Mouse (Mus musculus) stomach, postnatal 0 days (tissue): ENCODE results near the gene Sec11a. TPM values are rescaled to one million over a fixed set of nuclear protein-coding genes. Genes with fewer than 3 reads are reported as not detected.

Experiments
- ATAC-seq: fragments of 200-750 bp; cut with Nextera tagmentation; 2 replicates; pipeline ENCODE4 v1.8.0; 2017; ENCODE audit not compliant: low FRiP score, low TSS enrichment
- DNase-seq: peaks from one replicate; pipeline ENCODE4 v3.0.0-alpha.2; 2016; ENCODE audit warnings: low spot score
- H3K27ac ChIP-seq: fragments of 300-500 bp; sonication (generic); replicated peaks from 2 replicates; pipeline ENCODE4 v1.5.1; 2014; ENCODE audit warnings: mild to moderate bottlenecking, control low read depth
- H3K27me3 ChIP-seq: fragments of 300-500 bp; sonication (generic); 2 replicates; pipeline ENCODE4 v1.6.1; 2014; ENCODE audit warnings: low read length; ENCODE audit not compliant: control insufficient read depth, insufficient read depth
- H3K36me3 ChIP-seq: fragments of 300-500 bp; sonication (generic); 2 replicates; pipeline ENCODE4 v1.6.1; 2014; ENCODE audit warnings: low read length, mixed read lengths; ENCODE audit not compliant: control insufficient read depth, insufficient read depth
- H3K4me1 ChIP-seq: fragments of 300-500 bp; sonication (generic); replicated peaks from 2 replicates; pipeline ENCODE4 v1.6.1; 2014; ENCODE audit warnings: antibody characterized with exemption; ENCODE audit not compliant: control insufficient read depth, insufficient read depth
- H3K4me2 ChIP-seq: fragments of 300-500 bp; sonication (generic); replicated peaks from 2 replicates; pipeline ENCODE4 v1.6.1; 2014; ENCODE audit warnings: low read depth, mild to moderate bottlenecking, control low read depth, moderate library complexity
- H3K4me3 ChIP-seq: fragments of 300-500 bp; sonication (generic); 2 replicates; pipeline ENCODE4 v1.5.1; 2014; ENCODE audit warnings: low read depth, low read length, control low read depth
- H3K9ac ChIP-seq: fragments of 300-500 bp; sonication (generic); 2 replicates; pipeline ENCODE4 v1.6.1; 2014; ENCODE audit warnings: mild to moderate bottlenecking, low read length, control low read depth, mixed read lengths
- H3K9me3 ChIP-seq: fragments of 300-500 bp; sonication (generic); 2 replicates; pipeline ENCODE4 v1.6.1; 2016; ENCODE audit warnings: low read length; ENCODE audit not compliant: control insufficient read depth
- CTCF ChIP-seq: IDR thresholded peaks from 2 replicates; pipeline ENCODE4 v1.5.1; 2016; ENCODE audit warnings: antibody characterized with exemption, low read depth, mild to moderate bottlenecking, moderate library complexity
- EP300 ChIP-seq: optimal IDR thresholded peaks from 2 replicates; pipeline ENCODE3; 2016; ENCODE audit warnings: antibody characterized with exemption
- WGBS: fragments of 180-500 bp; shearing (Covaris S2); extraction: QIAGEN DNeasy Blood & Tissue Kit; methylation state at CpG from one replicate; pipeline ENCODE4 v1.1.7; 2014; 5-methylcytosine and 5-hydroxymethylcytosine counted together
- polyA plus RNA-seq: library from polyadenylated mRNA; unstranded; fragments of >200 nt; fragmentation: Nextera tagmentation; extraction: Ambion mirVana; gene quantifications from 2 replicates; pipeline ENCODE4 v1.2.1, GENCODE M21; 2015

The Sec11a gene
- polyA plus RNA-seq, 1 experiment from 2014 or later, result 167 TPM

DNA sequence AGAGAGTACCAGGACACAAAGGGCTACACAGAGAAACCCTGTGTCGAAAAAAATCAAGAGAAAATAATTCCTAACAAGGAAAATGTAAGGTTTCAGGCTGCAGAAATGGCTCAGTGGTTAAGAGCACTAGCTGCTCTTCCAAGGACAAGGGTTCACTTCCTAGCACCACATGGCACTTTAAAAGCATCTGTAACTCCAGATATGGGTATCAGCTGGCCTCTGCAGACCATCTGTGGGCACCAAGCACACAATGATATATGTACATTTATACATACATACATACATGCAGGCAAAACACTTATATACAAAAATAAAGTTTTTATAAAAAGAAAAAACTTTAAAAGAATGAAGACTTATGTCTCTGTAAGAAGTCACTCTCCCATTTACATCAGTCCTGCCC lies 11.7 kb downstream of the Sec11a start:
- Histone ChIP-seq H3K4me3 (no peak overlapping the region), H3K27me3 (no peaks in the 10 kb centered on the region), H3K9me3 (no peaks in the 10 kb centered on the region), H3K27ac (no peak overlapping the region), H3K36me3 (peaks cover 2% of the 10 kb centered on the region; the same call in 1 of the 2 replicates), H3K4me1 (no peaks in the 10 kb centered on the region), H3K9ac (no peak overlapping the region), H3K4me2 (no peak overlapping the region)
- no peak for TF ChIP-seq CTCF
- no peak for TF ChIP-seq EP300
- DNase-seq (no peak), ATAC-seq (no peak)
- WGBS, result 77% methylated on average over 1 of the region's 1 CpGs

- Histone ChIP-seq H3K36me3 (peaks cover 2% of the 10 kb centered on the region; the same call in 1 of the 2 replicates), H3K4me3 (no peak overlapping the region), H3K4me2 (no peak overlapping the region), H3K4me1 (no peaks in the 10 kb centered on the region), H3K27me3 (no peaks in the 10 kb centered on the region), H3K27ac (no peak overlapping the region), H3K9ac (no peak overlapping the region), H3K9me3 (no peaks in the 10 kb centered on the region)
- ATAC-seq, result no peak
- WGBS, result 89% methylated on average over 1 of the region's 1 CpGs
- no peak for DNase-seq
- TF ChIP-seq CTCF, result no peak
- TF ChIP-seq EP300, result no peak
These were observed 14.8 kb downstream of the Sec11a start for GRCm38 (mm10) chr7:80932777-80933176.

- H3K4me1 ChIP-seq, result no peaks in the 10 kb centered on the region
- peaks cover 6% of the 10 kb centered on the region for H3K36me3 ChIP-seq
- no peak overlapping the region for H3K4me3 ChIP-seq
- H3K9me3 ChIP-seq, result no peaks in the 10 kb centered on the region
- no peak overlapping the region for H3K27ac ChIP-seq
- no peaks in the 10 kb centered on the region for H3K27me3 ChIP-seq
- DNase-seq, result no peak
- 88% methylated on average over 8 of the region's 8 CpGs for WGBS
- no peak overlapping the region for H3K9ac ChIP-seq
- no peak for TF ChIP-seq EP300
- TF ChIP-seq CTCF, result no peak
- ATAC-seq, result no peak
- no peak overlapping the region for H3K4me2 ChIP-seq
These were observed 15.9 kb downstream of the Sec11a start for GRCm38 (mm10) chr7:80931618-80932207.

DNA sequence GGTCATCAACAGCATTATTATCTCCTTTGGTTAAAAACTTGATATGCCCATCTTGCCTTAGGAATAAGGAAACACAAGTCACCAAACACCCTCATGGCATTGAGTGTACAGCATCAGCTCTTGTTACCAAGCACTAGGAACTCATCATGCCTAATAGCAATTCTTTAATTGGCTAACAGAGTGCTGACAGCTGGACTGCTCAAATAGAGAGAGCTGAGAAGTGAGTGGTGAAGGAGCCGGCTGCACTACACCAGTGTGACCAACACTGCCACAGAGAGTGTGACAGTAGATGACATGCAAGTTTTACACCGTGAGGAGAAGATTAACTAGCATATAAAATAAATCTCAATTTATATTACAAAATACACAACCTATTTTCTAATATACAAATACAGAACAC lies 24.4 kb downstream of the Sec11a start:
- H3K4me3 ChIP-seq, result no peak overlapping the region
- no peak overlapping the region for H3K9ac ChIP-seq
- H3K36me3 ChIP-seq, result peaks cover 19% of the 10 kb centered on the region
- TF ChIP-seq EP300 (no peak), CTCF (no peak)
- no peak overlapping the region for H3K4me2 ChIP-seq
- WGBS, result 86% methylated on average over 2 of the region's 2 CpGs
- H3K4me1 ChIP-seq, result no peaks in the 10 kb centered on the region
- DNase-seq (no peak), ATAC-seq (no peak)
- H3K27me3 ChIP-seq, result no peaks in the 10 kb centered on the region
- no peak overlapping the region for H3K27ac ChIP-seq
- H3K9me3 ChIP-seq, result no peaks in the 10 kb centered on the region

DNA sequence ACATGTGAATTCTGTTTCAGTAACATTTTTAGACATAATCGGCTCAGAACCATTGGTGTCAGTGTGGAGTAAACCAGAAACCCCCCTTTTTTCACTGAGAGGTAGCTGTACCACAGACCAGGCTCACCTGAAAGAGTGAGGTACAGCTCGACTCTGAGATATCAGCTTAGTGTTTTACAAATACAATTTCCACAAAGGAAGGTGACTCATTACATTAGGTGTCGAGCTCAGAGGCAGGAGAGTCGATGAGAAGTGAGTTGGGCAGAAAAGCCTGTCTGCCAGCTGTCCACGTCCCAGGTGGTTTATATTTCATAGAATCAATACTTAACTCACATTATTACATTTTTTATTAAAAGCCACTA lies 28.0 kb downstream of the Sec11a start:
- H3K4me1 ChIP-seq, result no peaks in the 10 kb centered on the region
- H3K36me3 ChIP-seq, result peaks cover 12% of the 10 kb centered on the region
- no peak overlapping the region for H3K4me3 ChIP-seq
- ATAC-seq (peak; percentile 78), DNase-seq (no peak)
- no peaks in the 10 kb centered on the region for H3K9me3 ChIP-seq
- no peaks in the 10 kb centered on the region for H3K27me3 ChIP-seq
- no peak for TF ChIP-seq CTCF
- no peak overlapping the region for H3K9ac ChIP-seq
- H3K4me2 ChIP-seq, result no peak overlapping the region
- 54% methylated on average over 5 of the region's 5 CpGs for WGBS
- no peak overlapping the region for H3K27ac ChIP-seq

GRCm38 (mm10) chr7:80918982-80919646 lies 28.5 kb downstream of the Sec11a start:
- Histone ChIP-seq H3K9me3 (no peaks in the 10 kb centered on the region), H3K27me3 (no peaks in the 10 kb centered on the region), H3K9ac (no peak overlapping the region), H3K27ac (no peak overlapping the region), H3K4me2 (no peak overlapping the region), H3K4me1 (no peaks in the 10 kb centered on the region), H3K4me3 (no peak overlapping the region), H3K36me3 (peaks cover 11% of the 10 kb centered on the region; the same call in 1 of the 2 replicates)
- TF ChIP-seq CTCF (no peak), EP300 (no peak)
- WGBS, result 63% methylated on average over 8 of the region's 8 CpGs
- DNase-seq (no peak), ATAC-seq (peak; percentile 63; the same call in 1 of the 2 replicates)
